Mouse (Mus musculus): ENCODE data around the gene Nans. TPM values are rescaled to one million over a fixed set of nuclear protein-coding genes. Genes with fewer than 3 reads are reported as not detected.

Gene Nans
- polyA plus RNA-seq, 1 experiment from 2014 or later: 81.3 TPM

- H3K9ac ChIP-seq (ENCODE audit: low read depth, low read length): no peak overlapping the region
- no peak for ATAC-seq
- no peaks in the 10 kb centered on the region for H3K36me3 ChIP-seq (ENCODE audit: control insufficient read depth, insufficient read depth)
- no peak overlapping the region for H3K27ac ChIP-seq (ENCODE audit: low read depth, low read length)
- WGBS: 65% methylated on average over 5 of the region's 5 CpGs
- no peaks in the 10 kb centered on the region for H3K9me3 ChIP-seq (ENCODE audit: control insufficient read depth)
- no peaks in the 10 kb centered on the region for H3K27me3 ChIP-seq (replicated peaks; ENCODE audit: control insufficient read depth, insufficient read depth, low read length)
- H3K4me2 ChIP-seq (replicated peaks; ENCODE audit: low read depth): no peak overlapping the region
- H3K4me3 ChIP-seq (ENCODE audit: low read depth, low read length): no peak overlapping the region
- H3K4me1 ChIP-seq (replicated peaks; ENCODE audit: control insufficient read depth, insufficient read depth, low read length): 0 out of 2 replicates have a peak, but pooled peaks cover 9% of the 10 kb centered on the region
- TF ChIP-seq CTCF (IDR thresholded peaks at IDR 0.05; ENCODE audit: low read depth): no peak
Measured at GRCm38 (mm10) chr4:46454097-46454864, 34.8 kb upstream of the Nans start.

DNA sequence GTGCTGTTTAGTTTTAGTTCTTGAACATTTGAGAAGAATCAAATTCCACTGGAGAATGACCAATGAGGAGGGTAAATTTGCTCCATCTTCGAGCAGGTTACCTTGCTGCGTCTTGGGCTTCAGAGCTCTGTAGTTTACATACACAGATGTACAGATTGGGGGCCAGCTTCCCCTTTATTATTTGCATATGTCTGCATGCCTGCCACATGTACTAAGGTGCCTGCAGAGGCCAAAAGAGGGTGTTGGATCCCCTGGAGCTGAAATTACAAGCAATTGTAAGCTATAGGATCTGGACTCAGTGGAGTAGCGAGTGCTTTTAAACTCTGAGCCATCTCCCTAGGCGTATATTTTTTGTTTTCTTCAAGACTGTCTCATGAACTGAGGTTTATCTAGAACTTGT, 32.3 kb upstream of the Nans start:
- H3K4me3 ChIP-seq (ENCODE audit: low read depth, low read length): no peak overlapping the region
- no peak for ATAC-seq
- no peak overlapping the region for H3K27ac ChIP-seq (ENCODE audit: low read depth, low read length)
- no peak overlapping the region for H3K4me2 ChIP-seq (replicated peaks; ENCODE audit: low read depth)
- 84% methylated on average over 4 of the region's 4 CpGs for WGBS
- H3K4me1 ChIP-seq (replicated peaks; ENCODE audit: control insufficient read depth, insufficient read depth, low read length): 0 out of 2 replicates have a peak, but pooled peaks cover 7% of the 10 kb centered on the region
- no peaks in the 10 kb centered on the region for H3K27me3 ChIP-seq (replicated peaks; ENCODE audit: control insufficient read depth, insufficient read depth, low read length)
- TF ChIP-seq CTCF (IDR thresholded peaks at IDR 0.05; ENCODE audit: low read depth): no peak
- no peak overlapping the region for H3K9ac ChIP-seq (ENCODE audit: low read depth, low read length)
- H3K36me3 ChIP-seq (ENCODE audit: control insufficient read depth, insufficient read depth): 0 out of 2 replicates have a peak, but pooled peaks cover 6% of the 10 kb centered on the region
- no peaks in the 10 kb centered on the region for H3K9me3 ChIP-seq (ENCODE audit: control insufficient read depth)

DNA sequence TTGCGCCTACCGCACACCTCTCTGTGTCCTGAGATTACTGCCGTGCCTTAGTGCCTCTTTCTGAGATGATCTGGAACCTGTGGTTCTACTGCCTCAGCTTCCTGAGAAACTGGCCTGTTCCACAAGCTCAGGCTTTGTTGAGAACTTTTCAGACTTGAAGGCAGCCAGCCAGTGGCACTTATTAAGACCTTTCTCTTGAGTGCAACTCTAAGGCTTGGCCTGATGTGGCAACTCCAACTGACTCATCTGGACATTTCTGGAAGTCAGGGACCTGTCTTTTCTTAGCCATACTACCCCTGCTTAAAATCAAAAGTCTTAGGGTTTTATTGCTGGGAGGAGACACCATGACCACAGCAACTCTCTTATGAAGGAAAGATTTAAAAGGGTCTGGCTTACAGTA, 31.9 kb upstream of the Nans start:
- no peaks in the 10 kb centered on the region for H3K9me3 ChIP-seq (ENCODE audit: control insufficient read depth)
- no peaks in the 10 kb centered on the region for H3K27me3 ChIP-seq (replicated peaks; ENCODE audit: control insufficient read depth, insufficient read depth, low read length)
- H3K36me3 ChIP-seq (ENCODE audit: control insufficient read depth, insufficient read depth): 0 out of 2 replicates have a peak, but pooled peaks cover 6% of the 10 kb centered on the region
- 0 out of 2 replicates have a peak, but pooled peaks cover 7% of the 10 kb centered on the region for H3K4me1 ChIP-seq (replicated peaks; ENCODE audit: control insufficient read depth, insufficient read depth, low read length)
- TF ChIP-seq CTCF (IDR thresholded peaks at IDR 0.05; ENCODE audit: low read depth): no peak
- H3K9ac ChIP-seq (ENCODE audit: low read depth, low read length): no peak overlapping the region
- H3K4me3 ChIP-seq (ENCODE audit: low read depth, low read length): no peak overlapping the region
- no peak overlapping the region for H3K4me2 ChIP-seq (replicated peaks; ENCODE audit: low read depth)
- ATAC-seq: no peak
- H3K27ac ChIP-seq (ENCODE audit: low read depth, low read length): no peak overlapping the region
- WGBS: 82% methylated on average over 3 of the region's 3 CpGs

- H3K27me3 ChIP-seq (replicated peaks; ENCODE audit: control insufficient read depth, insufficient read depth, low read length): no peaks in the 10 kb centered on the region
- peaks cover 11% of the 10 kb centered on the region for H3K36me3 ChIP-seq (ENCODE audit: control insufficient read depth, insufficient read depth)
- WGBS: 88% methylated on average over 2 of the region's 2 CpGs
- H3K9ac ChIP-seq (ENCODE audit: low read depth, low read length): no peak overlapping the region
- ATAC-seq: no peak
- no peak overlapping the region for H3K27ac ChIP-seq (ENCODE audit: low read depth, low read length)
- H3K4me2 ChIP-seq (replicated peaks; ENCODE audit: low read depth): no peak overlapping the region
- H3K4me3 ChIP-seq (ENCODE audit: low read depth, low read length): no peak overlapping the region
- no peaks in the 10 kb centered on the region for H3K9me3 ChIP-seq (ENCODE audit: control insufficient read depth)
- no peaks in the 10 kb centered on the region for H3K4me1 ChIP-seq (replicated peaks; ENCODE audit: control insufficient read depth, insufficient read depth, low read length)
- peak; percentile 34; the same call in 1 of the 2 replicates for TF ChIP-seq CTCF (IDR thresholded peaks at IDR 0.05; ENCODE audit: low read depth)
Measured at GRCm38 (mm10) chr4:46458411-46458810, 30.6 kb upstream of the Nans start.

DNA sequence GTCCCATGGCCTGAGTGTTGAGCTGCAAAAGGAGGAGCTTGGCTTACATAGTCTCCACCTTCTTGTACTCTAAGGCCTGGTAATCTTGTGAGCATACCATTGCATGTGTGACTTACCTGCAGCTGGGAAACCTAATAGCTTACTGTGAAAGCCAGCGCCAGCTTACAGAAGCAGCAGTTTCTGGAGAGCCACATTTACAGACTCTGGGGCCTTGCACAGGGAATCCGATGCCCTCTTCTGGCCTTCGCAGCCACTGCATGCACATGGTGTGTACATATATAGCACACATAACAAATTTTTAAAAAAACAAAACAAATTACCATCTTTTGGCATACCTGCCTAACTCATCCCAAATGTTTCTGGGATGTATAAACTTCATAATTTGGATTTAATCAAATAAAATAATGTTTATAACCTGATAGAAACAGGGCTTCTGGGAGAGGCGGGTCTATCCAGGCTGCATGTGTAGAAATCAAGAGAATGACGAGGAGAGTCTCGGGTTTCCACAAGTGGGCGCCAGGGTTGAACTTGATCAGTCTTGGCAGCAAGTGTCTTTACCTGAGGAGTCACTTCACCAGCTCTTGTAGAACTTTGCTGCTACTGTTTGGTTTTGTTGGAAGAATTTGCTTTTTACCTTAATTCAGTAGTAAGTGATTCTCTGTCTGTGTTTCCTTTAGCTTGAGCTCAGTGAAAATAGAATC, 25.8 kb upstream of the Nans start:
- H3K4me2 ChIP-seq (replicated peaks; ENCODE audit: low read depth): no peak overlapping the region
- H3K27me3 ChIP-seq (replicated peaks; ENCODE audit: control insufficient read depth, insufficient read depth, low read length): no peaks in the 10 kb centered on the region
- peak; percentile 74 for TF ChIP-seq CTCF (IDR thresholded peaks at IDR 0.05; ENCODE audit: low read depth)
- no peak overlapping the region for H3K9ac ChIP-seq (ENCODE audit: low read depth, low read length)
- no peaks in the 10 kb centered on the region for H3K9me3 ChIP-seq (ENCODE audit: control insufficient read depth)
- ATAC-seq: peak; percentile 60; the same call in 1 of the 2 replicates
- H3K4me3 ChIP-seq (ENCODE audit: low read depth, low read length): no peak overlapping the region
- WGBS: 78% methylated on average over 7 of the region's 7 CpGs
- H3K36me3 ChIP-seq (ENCODE audit: control insufficient read depth, insufficient read depth): peaks cover 58% of the 10 kb centered on the region
- no peak overlapping the region for H3K27ac ChIP-seq (ENCODE audit: low read depth, low read length)
- no peaks in the 10 kb centered on the region for H3K4me1 ChIP-seq (replicated peaks; ENCODE audit: control insufficient read depth, insufficient read depth, low read length)

- H3K36me3 ChIP-seq (ENCODE audit: control insufficient read depth, insufficient read depth): peaks cover 80% of the 10 kb centered on the region
- ATAC-seq: no peak
- WGBS: 85% methylated on average over 3 of the region's 3 CpGs
Measured at GRCm38 (mm10) chr4:46465740-46466139, 23.3 kb upstream of the Nans start.

More at GRCm38 (mm10) chr4:46465740-46466139, 23.3 kb upstream of the Nans start:
- H3K4me1 ChIP-seq (replicated peaks; ENCODE audit: control insufficient read depth, insufficient read depth, low read length): no peaks in the 10 kb centered on the region
- H3K27me3 ChIP-seq (replicated peaks; ENCODE audit: control insufficient read depth, insufficient read depth, low read length): no peaks in the 10 kb centered on the region
- no peak overlapping the region for H3K4me3 ChIP-seq (ENCODE audit: low read depth, low read length)
- no peak overlapping the region for H3K27ac ChIP-seq (ENCODE audit: low read depth, low read length)
- H3K4me2 ChIP-seq (replicated peaks; ENCODE audit: low read depth): no peak overlapping the region
- H3K9me3 ChIP-seq (ENCODE audit: control insufficient read depth): no peaks in the 10 kb centered on the region
- no peak overlapping the region for H3K9ac ChIP-seq (ENCODE audit: low read depth, low read length)
- TF ChIP-seq CTCF (IDR thresholded peaks at IDR 0.05; ENCODE audit: low read depth): peak; percentile 61

Measured in intestine, postnatal 0 days (tissue).